ENCODE assay signal across 8 mouse cellular contexts in the genomic region with DNA sequence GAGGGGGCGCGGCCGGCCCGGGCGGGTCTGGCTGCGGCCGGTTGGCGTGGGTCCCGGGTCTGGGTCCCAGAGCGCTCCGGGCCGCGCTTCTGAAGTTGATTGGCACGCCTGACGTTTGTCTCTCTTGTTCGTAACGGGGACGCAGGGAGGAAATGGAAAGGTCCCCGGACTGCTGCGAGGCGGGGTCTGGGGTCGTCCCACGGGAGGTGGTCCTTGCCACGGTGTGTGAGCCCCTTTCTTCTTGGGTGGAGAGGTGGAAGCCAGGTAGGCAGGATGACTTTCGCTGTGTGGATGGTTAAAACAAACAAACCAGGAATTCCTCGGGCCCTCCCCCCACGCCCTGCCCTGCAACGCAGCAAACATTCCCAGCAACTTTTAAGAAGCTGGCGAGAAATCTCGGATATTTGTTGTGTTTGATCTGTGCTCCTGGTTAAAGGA. TPM values are rescaled to one million over a fixed set of nuclear protein-coding genes. Genes with fewer than 3 reads are reported as not detected.
DNase-seq lines count a peak whose midpoint lies in the region; ATAC-seq and TF ChIP-seq lines count a peak whose summit lies in the region.

No protein-coding gene starts in this region.

- DNase-seq in heart, postnatal 10 days, result no peak
- DNase-seq in 416B (ENCODE audit: low read depth), result peak; percentile 34
- no peak for DNase-seq in Patski (ENCODE audit: low read depth, low spot score)
- DNase-seq in forebrain, postnatal 0 days, result peak; percentile 38
- DNase-seq in retina, embryonic 14.5 days (ENCODE audit: low spot score), result no peak

- H3K4me2 ChIP-seq in heart, embryonic 13.5 days, result peak overlapping the region; percentile 70
- peak overlapping the region; percentile 53 for H3K4me2 ChIP-seq in forebrain, postnatal 0 days (ENCODE audit: low read depth)
- peak overlapping the region; percentile 63 for H3K4me2 ChIP-seq in limb, embryonic 12.5 days
- peak overlapping the region; percentile 66 for H3K4me2 ChIP-seq in neural tube, embryonic 13.5 days

- H3K27me3 ChIP-seq in heart, embryonic 13.5 days (replicated peaks), result no peaks in the 10 kb centered on the region
- no peaks in the 10 kb centered on the region for H3K27me3 ChIP-seq in Patski
- H3K27me3 ChIP-seq in forebrain, postnatal 0 days (ENCODE audit: insufficient read depth, low read length), result no peaks in the 10 kb centered on the region
- no peaks in the 10 kb centered on the region for H3K27me3 ChIP-seq in limb, embryonic 12.5 days
- H3K27me3 ChIP-seq in neural tube, embryonic 13.5 days, result no peaks in the 10 kb centered on the region

- under 1% methylated on average over 30 of the region's 30 CpGs for WGBS in heart, embryonic 13.5 days
- WGBS in forebrain, postnatal 0 days, result 5% methylated on average over 28 of the region's 30 CpGs
- WGBS in limb, embryonic 12.5 days, result under 1% methylated on average over 30 of the region's 30 CpGs
- WGBS in neural tube, embryonic 13.5 days, result under 1% methylated on average over 26 of the region's 30 CpGs

- ATAC-seq in heart, embryonic 13.5 days (ENCODE audit: extremely low read depth, insufficient number of reproducible peaks, low FRiP score, low TSS enrichment), result no peak
- ATAC-seq in Patski, result peak; percentile 66
- 0 out of 2 replicates have a peak, but pooled peaks have one; percentile 0 for ATAC-seq in forebrain, postnatal 0 days
- ATAC-seq in limb, embryonic 12.5 days (ENCODE audit: insufficient number of reproducible peaks, insufficient read depth, low FRiP score, low TSS enrichment, low read depth), result peak; percentile 83; the same call in 1 of the 2 replicates
- peak; percentile 88 for ATAC-seq in neural tube, embryonic 13.5 days (ENCODE audit: low read depth)

- in situ Hi-C loops in Patski (cut with MboI; ENCODE audit: low pct_unique_long_range_greater_than_20kb), result no loop called here

- H3K4me1 ChIP-seq in heart, embryonic 13.5 days, result peaks cover 17% of the 10 kb centered on the region
- H3K4me1 ChIP-seq in forebrain, postnatal 0 days (ENCODE audit: insufficient read depth), result no peaks in the 10 kb centered on the region; the same call in 1 of the 2 replicates
- H3K4me1 ChIP-seq in limb, embryonic 12.5 days (replicated peaks), result 0 out of 2 replicates have a peak, but pooled peaks cover 8% of the 10 kb centered on the region
- peaks cover 13% of the 10 kb centered on the region for H3K4me1 ChIP-seq in neural tube, embryonic 13.5 days (replicated peaks)

- no peak for TF ChIP-seq CTCF in Patski (IDR thresholded peaks at IDR 0.05)
- no peak for TF ChIP-seq CTCF in forebrain, postnatal 0 days (IDR thresholded peaks at IDR 0.05; ENCODE audit: low read depth)

- intact Hi-C loops in heart, postnatal 10 days (cut with DNase I), result no loop called here

- peak overlapping the region; percentile 92 for H3K4me3 ChIP-seq in heart, embryonic 13.5 days
- peak overlapping the region; percentile 71 for H3K4me3 ChIP-seq in forebrain, postnatal 0 days (ENCODE audit: low read depth, low read length)
- peak overlapping the region; percentile 81 for H3K4me3 ChIP-seq in limb, embryonic 12.5 days (replicated peaks)
- peak overlapping the region; percentile 90 for H3K4me3 ChIP-seq in neural tube, embryonic 13.5 days

- H3K9me3 ChIP-seq in heart, embryonic 13.5 days, result no peaks in the 10 kb centered on the region
- H3K9me3 ChIP-seq in forebrain, postnatal 0 days (ENCODE audit: low read length), result no peaks in the 10 kb centered on the region
- H3K9me3 ChIP-seq in limb, embryonic 12.5 days, result no peaks in the 10 kb centered on the region
- no peaks in the 10 kb centered on the region for H3K9me3 ChIP-seq in neural tube, embryonic 13.5 days

- peak overlapping the region; percentile 95 for H3K9ac ChIP-seq in heart, embryonic 13.5 days
- H3K9ac ChIP-seq in forebrain, postnatal 0 days, result peak overlapping the region; percentile 78
- H3K9ac ChIP-seq in limb, embryonic 12.5 days (replicated peaks), result peak overlapping the region; percentile 90
- peak overlapping the region; percentile 91 for H3K9ac ChIP-seq in neural tube, embryonic 13.5 days

- 0 out of 2 replicates have a peak, but pooled peaks cover 4% of the 10 kb centered on the region for H3K36me3 ChIP-seq in heart, embryonic 13.5 days
- H3K36me3 ChIP-seq in forebrain, postnatal 0 days (ENCODE audit: insufficient read depth), result no peaks in the 10 kb centered on the region
- H3K36me3 ChIP-seq in limb, embryonic 12.5 days, result 0 out of 2 replicates have a peak, but pooled peaks cover 2% of the 10 kb centered on the region
- H3K36me3 ChIP-seq in neural tube, embryonic 13.5 days, result no peaks in the 10 kb centered on the region

- POLR2A ChIA-PET in Patski (lab: Charles Lee), result no interaction called here

- H3K27ac ChIP-seq in heart, embryonic 13.5 days (replicated peaks), result peak overlapping the region; percentile 99
- H3K27ac ChIP-seq in forebrain, postnatal 0 days (ENCODE audit: low read depth, low read length), result peak overlapping the region; percentile 86
- H3K27ac ChIP-seq in limb, embryonic 12.5 days, result peak overlapping the region; percentile 97
- H3K27ac ChIP-seq in neural tube, embryonic 13.5 days (replicated peaks), result peak overlapping the region; percentile 97

- CTCF ChIA-PET in Patski (lab: Charles Lee), result interaction anchor here (1.4 kb wide), 1 partner anchor 10 kb away, joined by 3 read pairs; no protein-coding TSS in a partner anchor

RNA-seq across cellular contexts. Expression of gene Nbeal1, which starts 0.4 kb away (rescaled TPM):
- 6.0 and 6.1 TPM in 2 replicates for polyA plus RNA-seq in heart, embryonic 13.5 days (2015; fragmentation: Nextera tagmentation; extraction: Ambion mirVana)
- 10 to 100 TPM; 43.8 to 50.2 TPM for total RNA-seq in heart, postnatal 10 days (2021)
- 9.4 TPM for polyA plus RNA-seq in Patski (2021)
- 27.0 and 30.0 TPM in 2 replicates for total RNA-seq in forebrain, postnatal 0 days (2014; rRNA removed)
- polyA plus RNA-seq in forebrain, postnatal 0 days (2015; fragmentation: Nextera tagmentation; extraction: Ambion mirVana), result 2.5 and 4.0 TPM in 2 replicates
- polyA plus RNA-seq in limb, embryonic 12.5 days (2016; fragmentation: Nextera tagmentation; extraction: Ambion mirVana), result 9.0 and 10.8 TPM in 2 replicates
- 6.4 and 7.8 TPM in 2 replicates for polyA plus RNA-seq in neural tube, embryonic 13.5 days (2015; fragmentation: Nextera tagmentation; extraction: Ambion mirVana)

Comparison
In these comparisons a context has a peak if more than half of its experiments do, and no peak if none do; other contexts are left out.
1. DNase-seq: peak in 416B (single experiment) and forebrain, postnatal 0 days (single experiment); none in heart, postnatal 10 days (0 of 2), Patski (single experiment) and retina, embryonic 14.5 days (single experiment).
2. Peak in every context shown above with its lines, with median percentiles within 50 percentile points of each other: H3K27ac ChIP-seq, H3K4me2 ChIP-seq, H3K4me3 ChIP-seq and H3K9ac ChIP-seq.